Mouse (Mus musculus) right cerebral cortex, adult 18-20 months (tissue): ENCODE data around the gene Ndufb10.
A peak's percentile ranks its signal among the peaks of the same experiment; 100 is the strongest.

Experiments used
- DNase-seq: peaks from one replicate; pipeline ENCODE4 v3.0.0; 2022; ENCODE audit warnings: mixed read lengths

The Ndufb10 gene

GRCm38 (mm10) chr17:24724184-24724583, at the start of gene Ndufb10:
TSS of gene Ndufb10 (minus strand) at chr17:24724478.
- DNase-seq = peak; percentile 94

GRCm38 (mm10) chr17:24773241-24773640, 49.0 kb upstream of the Ndufb10 start:
- no peak for DNase-seq

GRCm38 (mm10) chr17:24769146-24769545, 44.9 kb upstream of the Ndufb10 start:
- no peak for DNase-seq

- DNase-seq = no peak
Observed at GRCm38 (mm10) chr17:24766266-24766875, 42.1 kb upstream of the Ndufb10 start.

GRCm38 (mm10) chr17:24765016-24765905, 41.0 kb upstream of the Ndufb10 start:
- DNase-seq = no peak

- DNase-seq = no peak
Observed at GRCm38 (mm10) chr17:24761121-24761520, 36.8 kb upstream of the Ndufb10 start.

- DNase-seq = no peak
Observed at GRCm38 (mm10) chr17:24757394-24757793, 33.1 kb upstream of the Ndufb10 start.

GRCm38 (mm10) chr17:24752415-24753394, 28.4 kb upstream of the Ndufb10 start, which contains the start of gene Hs3st6:
TSS of gene Hs3st6 (plus strand) at chr17:24752988.
- DNase-seq = no peak

- DNase-seq = no peak
Observed at GRCm38 (mm10) chr17:24751528-24751927, 27.2 kb upstream of the Ndufb10 start.

GRCm38 (mm10) chr17:24746986-24747385, 22.7 kb upstream of the Ndufb10 start:
- no peak for DNase-seq

GRCm38 (mm10) chr17:24745526-24746497, 21.5 kb upstream of the Ndufb10 start:
- peak; percentile 84 for DNase-seq

- no peak for DNase-seq
Observed at GRCm38 (mm10) chr17:24744381-24744780, 20.1 kb upstream of the Ndufb10 start.

- no peak for DNase-seq
Observed at GRCm38 (mm10) chr17:24743896-24744295, 19.6 kb upstream of the Ndufb10 start.

GRCm38 (mm10) chr17:24742307-24742706, 18.0 kb upstream of the Ndufb10 start:
- no peak for DNase-seq

- DNase-seq = no peak
Observed at GRCm38 (mm10) chr17:24739926-24740325, 15.6 kb upstream of the Ndufb10 start.

- no peak for DNase-seq
Observed at GRCm38 (mm10) chr17:24738238-24738637, 14.0 kb upstream of the Ndufb10 start.

GRCm38 (mm10) chr17:24737135-24737810, 13.0 kb upstream of the Ndufb10 start:
- DNase-seq = no peak

GRCm38 (mm10) chr17:24736330-24737051, 12.2 kb upstream of the Ndufb10 start, which contains the start of gene Msrb1:
TSS of gene Msrb1 (plus strand) at chr17:24736642.
- peak; percentile 96 for DNase-seq

GRCm38 (mm10) chr17:24735446-24735845, 11.2 kb upstream of the Ndufb10 start:
- DNase-seq = no peak

GRCm38 (mm10) chr17:24734513-24734912, 10.2 kb upstream of the Ndufb10 start:
- no peak for DNase-seq
